Mouse (Mus musculus): ENCODE results near the gene Sema5a.

DNA sequence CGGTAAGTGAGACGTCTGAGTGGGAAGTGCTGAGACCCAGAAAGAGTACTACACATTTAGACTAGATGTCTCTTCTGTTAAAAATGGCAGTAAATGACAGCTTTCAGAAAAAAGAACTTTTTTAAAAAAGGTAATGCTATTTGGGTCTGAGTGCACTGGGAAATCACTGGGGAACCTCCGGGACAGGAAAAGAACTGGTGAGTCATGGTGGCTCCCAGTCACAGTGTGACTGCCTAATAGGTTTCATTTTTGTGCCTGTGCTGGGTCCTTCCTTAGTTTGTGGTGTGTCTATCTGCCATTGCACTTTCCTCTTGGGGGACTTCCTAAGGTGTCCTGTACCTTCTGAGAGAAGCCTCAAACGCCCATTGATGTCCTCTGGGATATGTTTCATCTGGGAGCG, 102.7 kb downstream of the Sema5a start:
- no peak for TF ChIP-seq POLR2A (IDR thresholded peaks at IDR 0.05; ENCODE audit: borderline replicate concordance, extremely low read depth, low read depth, low read length)
- no peak for TF ChIP-seq CTCF (IDR thresholded peaks at IDR 0.05; ENCODE audit: insufficient read depth, low read length)
